Mouse (Mus musculus) frontal cortex, postnatal 14 days (tissue): ENCODE data around the gene Cadm2.

Source experiments
- DNase-seq, 2 experiments: peaks; one replicate each; pipeline ENCODE4 v3.0.0; 2022; ENCODE audit warnings: low spot score in 2 of 2

The Cadm2 gene

DNA sequence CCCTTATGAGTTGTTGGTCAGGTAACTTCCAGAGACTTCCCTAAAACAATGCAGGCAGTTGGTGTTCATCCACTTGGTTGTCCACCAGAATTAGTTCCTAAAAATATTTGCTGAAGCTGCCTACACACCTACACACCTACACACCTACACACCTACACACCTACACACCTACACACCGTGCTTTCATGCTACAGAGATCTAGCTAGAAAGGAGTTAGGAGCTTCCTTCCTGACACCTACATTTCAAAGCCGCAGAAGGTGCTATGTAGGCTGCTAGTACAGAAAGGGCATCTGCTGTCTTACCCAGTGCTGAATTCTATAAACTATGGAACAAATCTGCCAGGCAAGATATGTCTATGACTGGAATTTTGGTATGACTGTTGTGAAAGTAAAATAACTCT, 872.2 kb downstream of the Cadm2 start:
- DNase-seq: no peak

DNA sequence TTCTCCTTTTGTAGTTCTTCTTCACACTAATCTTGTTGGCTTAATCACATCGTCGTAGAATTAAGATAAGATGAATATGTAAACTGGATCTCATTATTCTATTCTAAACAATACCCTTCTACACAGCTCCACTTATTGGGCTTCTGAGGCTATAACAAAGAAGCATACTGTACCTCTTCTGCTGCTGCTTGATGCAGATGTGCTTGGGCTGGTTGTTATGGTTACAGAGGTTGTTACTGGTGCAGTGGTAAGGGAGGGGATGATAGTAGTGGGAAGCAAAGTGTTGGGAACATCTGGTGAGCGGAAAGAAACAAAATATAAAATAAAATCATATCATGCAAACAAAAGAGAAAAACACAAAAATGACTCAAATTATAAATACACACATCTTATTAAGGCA, 889.5 kb downstream of the Cadm2 start:
- no peak for DNase-seq

DNA sequence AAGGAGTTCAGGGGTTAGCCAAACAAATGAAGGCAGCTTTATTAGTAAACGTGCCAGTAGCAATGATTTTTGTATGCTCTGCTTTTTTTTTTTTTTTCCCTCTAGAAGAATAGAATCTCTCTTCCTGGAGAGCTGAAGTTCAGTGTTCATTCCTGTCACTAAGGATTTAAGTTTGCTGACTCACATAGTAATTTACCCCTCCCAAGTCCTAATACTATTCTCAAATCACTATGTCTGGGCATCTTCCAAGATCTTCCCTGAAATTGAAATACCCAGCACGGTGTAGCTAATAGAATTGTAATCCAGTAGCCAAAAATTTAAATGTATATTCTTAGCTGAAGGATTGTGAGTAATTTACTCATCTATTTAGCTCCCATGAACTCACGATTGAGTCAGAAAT, 914.2 kb downstream of the Cadm2 start:
- DNase-seq: no peak

DNA sequence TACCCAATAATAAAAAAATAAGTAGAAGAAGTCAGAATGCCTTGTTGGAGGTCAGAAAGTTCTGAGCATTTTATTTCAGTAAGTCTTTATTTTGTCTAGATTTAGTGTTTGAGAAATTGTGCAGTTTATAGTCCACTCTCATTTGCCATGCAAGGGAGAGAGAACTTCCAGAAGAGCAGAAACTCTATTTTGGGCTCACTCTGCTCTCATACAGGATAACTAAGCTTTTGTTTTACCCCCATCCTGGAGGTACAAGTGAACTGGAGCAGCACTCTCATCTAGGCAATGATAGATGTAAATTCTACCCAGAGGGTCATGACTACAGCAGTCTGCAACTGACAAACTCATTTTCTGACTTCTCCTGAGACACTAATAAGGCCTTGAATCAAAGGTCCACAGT, 925.9 kb downstream of the Cadm2 start:
- DNase-seq: no peak

DNA sequence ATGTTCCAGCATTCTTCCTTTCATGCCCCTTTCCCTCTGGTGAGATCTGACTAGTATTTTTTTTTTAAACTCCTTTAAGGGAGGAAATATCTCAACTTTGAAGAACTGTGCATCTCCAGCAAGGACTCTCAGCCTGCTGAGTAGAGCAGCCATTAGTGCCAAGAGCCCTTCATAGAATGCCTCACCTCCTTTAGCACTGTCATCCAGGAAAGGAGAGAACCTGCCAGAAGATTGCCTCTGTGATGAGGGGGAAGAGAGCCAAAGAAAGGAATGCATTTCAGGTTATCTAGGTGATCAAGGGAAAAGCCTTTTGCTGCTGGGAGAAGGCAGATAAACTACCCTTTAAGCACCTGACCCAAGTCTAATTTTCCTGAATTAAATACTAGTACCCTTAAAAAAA, 943.5 kb downstream of the Cadm2 start:
- no peak for DNase-seq

DNA sequence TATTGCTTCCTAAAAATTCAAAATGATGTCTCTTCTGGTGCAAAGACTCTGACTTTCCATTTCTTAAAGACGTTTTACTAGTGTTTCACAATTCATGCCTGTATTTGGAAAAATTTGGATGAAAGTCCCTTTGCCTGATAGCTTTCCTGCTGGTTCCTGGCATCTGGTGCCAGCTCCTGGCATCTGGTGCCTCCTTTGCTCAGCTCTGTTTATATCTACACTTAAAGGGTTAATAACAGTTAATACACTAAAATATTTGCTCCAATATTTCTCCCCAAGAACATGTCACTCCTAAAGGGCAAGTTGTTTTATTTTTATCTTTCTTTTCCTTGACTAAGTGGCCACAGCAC, 969.7 kb downstream of the Cadm2 start:
- no peak for DNase-seq

DNA sequence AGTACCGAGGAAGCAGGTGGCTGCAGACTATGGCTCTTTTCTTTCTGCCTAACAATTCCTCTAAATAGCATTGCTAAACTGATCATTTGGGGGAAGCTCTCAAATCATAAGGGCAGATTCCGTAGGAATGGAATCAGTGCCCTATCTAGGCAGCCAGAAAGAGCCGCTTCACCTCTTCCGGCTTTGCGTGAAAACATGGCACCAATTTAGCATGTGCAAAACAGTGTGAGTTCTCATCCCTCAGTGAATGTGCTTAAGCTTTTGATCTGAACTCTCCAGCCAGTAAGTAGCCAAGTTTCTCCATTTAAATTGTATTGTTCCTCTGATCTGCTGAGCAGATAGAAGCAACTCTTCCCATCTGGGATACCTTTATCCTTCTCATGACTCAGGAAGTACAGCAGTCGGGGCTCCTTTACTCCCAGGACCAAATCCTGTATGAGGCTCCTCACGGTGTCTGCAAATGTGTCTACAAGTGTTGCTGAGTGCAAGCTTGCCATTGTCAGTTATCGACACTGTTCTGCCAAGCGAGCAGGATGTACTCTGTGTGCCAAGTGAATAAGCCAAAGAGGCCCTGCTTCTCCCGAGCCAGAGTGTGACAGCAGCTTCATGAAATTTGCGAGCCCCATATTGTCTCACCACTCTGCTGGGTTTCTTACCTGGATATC, 970.2 kb downstream of the Cadm2 start:
- peak in 1 of 2 experiments; percentile 25 for DNase-seq

DNA sequence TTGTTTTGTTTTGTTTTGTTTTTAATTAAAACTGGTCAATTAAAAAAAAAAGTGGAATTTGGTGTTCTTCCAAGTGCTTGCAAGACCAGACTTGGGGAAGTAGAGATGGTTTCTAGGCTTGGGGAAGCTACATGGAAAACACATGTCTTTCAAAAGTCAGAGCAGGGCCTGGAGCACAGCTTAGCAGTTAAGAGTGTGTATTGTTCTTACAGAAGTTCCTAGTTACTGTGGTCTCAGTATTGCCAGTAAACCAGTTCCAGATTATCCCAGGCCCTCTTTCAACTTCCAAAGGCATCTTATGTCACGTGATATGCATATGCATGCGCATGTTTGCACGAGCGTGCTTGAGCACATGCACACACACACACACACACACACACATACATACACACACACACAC, 972.9 kb downstream of the Cadm2 start:
- DNase-seq: no peak

DNA sequence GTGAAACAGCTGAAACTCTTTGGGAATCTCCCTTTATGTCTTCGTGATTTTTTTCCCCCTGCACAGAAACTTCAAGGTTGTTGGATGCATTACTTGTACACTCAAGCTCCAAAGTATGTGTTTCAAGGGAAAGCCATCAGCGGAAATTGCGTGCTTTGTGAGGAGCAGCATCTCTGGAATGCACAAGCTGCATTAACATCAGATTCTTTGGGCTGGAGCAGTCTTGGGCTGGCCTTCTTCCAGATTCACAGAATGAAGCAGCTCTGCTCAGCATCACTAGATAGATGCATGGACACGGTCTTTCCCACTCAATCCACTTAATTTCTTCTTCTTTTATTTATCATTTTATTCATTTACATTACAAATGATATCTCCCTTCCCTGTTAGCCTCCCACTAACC, 977.1 kb downstream of the Cadm2 start:
- no peak for DNase-seq

DNA sequence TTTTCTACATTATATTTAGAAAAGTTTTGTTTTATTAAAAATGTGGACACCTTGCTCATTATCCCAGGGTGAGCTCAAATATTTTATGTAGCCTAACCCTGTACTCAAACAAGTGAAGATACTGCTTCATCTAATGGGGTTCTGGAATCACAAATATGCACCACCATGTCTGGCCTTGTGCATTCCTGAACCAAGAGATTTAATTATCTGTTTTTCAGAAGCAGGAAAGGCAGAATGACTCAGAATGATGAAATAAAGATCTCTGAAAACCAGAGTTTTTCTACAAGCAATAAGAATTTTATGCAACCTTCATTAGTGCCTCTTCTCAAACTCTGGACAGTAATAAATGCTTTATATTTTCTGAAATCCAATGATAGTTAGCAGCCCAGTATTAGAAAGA, 993.2 kb downstream of the Cadm2 start:
- DNase-seq: no peak

DNA sequence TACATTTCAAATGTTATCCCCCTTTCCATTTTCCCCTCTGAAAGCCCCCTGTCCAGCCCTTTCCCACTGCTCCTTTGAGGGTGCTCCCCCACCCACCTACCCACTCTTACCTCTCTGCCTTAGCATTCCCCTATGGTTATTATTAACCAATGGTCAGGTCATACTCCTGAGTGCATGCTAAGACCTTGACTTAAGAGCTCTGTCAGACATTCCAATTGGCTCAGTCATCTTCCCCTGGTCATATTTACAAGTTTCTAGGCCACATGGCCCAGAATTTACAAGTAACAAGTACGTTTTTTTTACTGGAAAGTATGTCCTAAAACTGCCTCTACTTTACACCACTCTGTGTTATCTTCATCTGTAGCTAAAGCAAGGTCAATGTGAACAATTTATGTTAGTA, 998.3 kb downstream of the Cadm2 start:
- no peak for DNase-seq

DNA sequence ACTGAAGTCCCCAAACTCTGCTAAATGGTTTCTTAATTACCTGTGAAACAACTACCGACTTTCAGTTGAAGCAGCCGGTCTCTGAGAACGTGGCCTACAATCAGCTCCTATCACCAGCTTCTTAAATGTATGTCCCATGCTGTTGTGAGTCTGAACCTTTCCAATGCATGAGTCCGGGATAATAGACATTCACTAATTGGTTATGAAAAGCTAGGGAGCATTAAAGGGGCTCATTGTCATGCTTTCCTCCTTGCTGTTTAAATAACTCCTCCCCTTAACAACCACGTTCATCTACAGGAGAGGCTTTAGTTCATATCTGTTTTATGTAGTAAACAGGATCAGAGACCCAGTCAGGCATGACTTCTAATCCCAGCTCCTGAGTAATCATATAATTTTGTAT, 1008.1 kb downstream of the Cadm2 start:
- DNase-seq: no peak
